Mouse (Mus musculus) adrenal gland, postnatal 36 days (tissue): ENCODE measurements at regions not wholly inside any gene's neighbourhood (a gene's known extent, or its start where the extent isn't known, plus 50 kb on each side); places are given as distances from the start of the nearest gene placed in this dataset.
A peak's percentile ranks its signal among the peaks of the same experiment; 100 is the strongest.

Experiments used
- DNase-seq, 2 experiments: peaks; one replicate each; pipeline ENCODE4 v3.0.0; 2021; ENCODE audit warnings: mixed read lengths in 1 of 2

- no peak for DNase-seq
Observed at GRCm38 (mm10) chrX:49387439-49387838, 76.3 kb upstream of the Arhgap36 start.

DNA sequence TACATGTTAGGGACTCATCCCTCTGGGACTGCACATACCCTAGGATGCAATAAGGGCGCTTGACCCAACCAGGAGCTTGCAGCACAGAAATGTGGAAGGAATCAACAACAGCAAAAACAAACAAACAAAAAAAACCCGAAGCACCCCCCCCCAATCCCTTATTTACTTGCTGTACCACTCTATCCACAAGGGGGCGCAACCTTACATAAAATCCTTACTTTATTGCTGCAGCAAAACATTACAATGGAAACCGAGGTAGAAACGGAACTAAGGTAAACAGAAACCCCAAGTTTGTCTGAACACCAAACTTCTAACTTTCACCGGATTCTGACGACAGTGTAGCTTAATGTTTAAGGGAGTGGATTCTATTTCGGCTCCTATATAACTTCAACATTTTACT, 86.7 kb upstream of the Arhgap36 start:
- DNase-seq: peak; percentile 25 to 28

DNA sequence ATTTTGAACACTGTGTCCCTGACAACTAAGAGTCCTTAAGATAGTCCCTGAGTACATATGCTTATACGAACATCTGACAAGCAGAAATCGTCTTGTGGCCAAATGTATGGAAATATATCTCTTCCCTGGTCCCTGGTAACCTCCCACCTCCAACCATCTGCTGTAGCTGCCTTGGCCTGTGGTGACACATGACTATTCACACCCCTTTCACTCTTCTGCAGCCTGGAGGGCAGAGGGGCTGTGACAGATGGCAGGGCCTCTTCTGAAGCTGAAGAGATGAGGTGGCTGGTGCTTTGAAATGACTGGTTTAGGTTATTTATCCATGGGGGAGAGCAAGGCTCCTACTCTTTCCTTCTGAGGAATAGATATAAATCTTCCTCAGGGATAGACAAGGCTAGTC, 82.3 kb upstream of the Enox2 start:
- no peak for DNase-seq

GRCm38 (mm10) chrX:49369404-49369803, 81.3 kb upstream of the Enox2 start:
- DNase-seq: peak; percentile 54 to 60

- DNase-seq: no peak
Observed at GRCm38 (mm10) chrX:49346451-49346850, 58.4 kb upstream of the Enox2 start.
